Mouse (Mus musculus) thymus, adult 18-20 months (tissue): ENCODE measurements at regions not wholly inside any gene's neighbourhood (a gene's known extent, or its start where the extent isn't known, plus 50 kb on each side); places are given as distances from the start of the nearest gene placed in this dataset.

Experiments
- DNase-seq, 2 experiments: peaks; one replicate each; pipeline ENCODE4 v3.0.0; 2022; ENCODE audit warnings: mixed read lengths in 2 of 2

- DNase-seq = no peak
Measured at GRCm38 (mm10) chr12:92292460-92293340, 443.7 kb upstream of the Sel1l start.

GRCm38 (mm10) chr12:92291490-92291889 is 442.5 kb upstream of the Sel1l start:
- no peak for DNase-seq

DNA sequence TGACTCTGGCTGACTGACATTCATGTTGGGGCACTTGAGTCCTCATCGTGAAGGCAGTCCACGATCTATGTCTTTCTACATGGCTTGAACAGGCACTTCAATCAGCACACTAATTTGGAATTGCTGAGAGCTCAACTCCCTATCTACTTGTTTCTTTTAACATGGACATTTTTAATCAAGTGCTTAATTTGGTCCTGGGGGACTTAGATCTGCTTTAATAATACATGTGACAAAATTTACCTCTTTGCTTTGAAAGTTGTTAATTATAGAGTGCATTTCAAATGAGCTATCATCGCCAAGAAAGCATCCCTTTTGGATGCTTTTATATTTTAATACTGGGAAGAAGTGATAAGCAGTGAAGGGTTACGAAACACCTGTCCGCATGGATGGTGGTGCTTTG is 436.6 kb upstream of the Sel1l start:
- DNase-seq = no peak

DNA sequence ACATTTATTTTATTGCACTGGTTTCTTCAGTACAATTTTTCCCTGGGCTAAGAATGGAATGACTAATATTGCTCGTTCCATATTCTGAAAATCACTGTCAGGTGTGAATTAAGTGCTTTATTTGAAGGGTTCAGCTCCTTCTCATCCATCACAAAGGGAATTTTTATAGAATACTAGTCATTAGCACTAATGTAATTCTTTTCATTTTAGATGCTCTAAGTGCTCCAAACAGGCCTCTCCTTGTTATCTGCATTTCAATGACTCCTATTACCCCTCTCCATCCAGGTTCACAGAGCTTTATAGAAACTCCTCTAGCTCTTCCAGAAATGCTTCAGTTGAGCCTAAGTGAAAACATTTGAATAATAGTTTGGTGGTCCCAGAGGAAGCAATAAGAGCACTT is 431.5 kb upstream of the Sel1l start:
- DNase-seq = no peak

- DNase-seq = no peak
Measured at GRCm38 (mm10) chr12:92251962-92252361, 403.0 kb upstream of the Sel1l start.

- no peak for DNase-seq
Measured at GRCm38 (mm10) chr12:92246790-92247451, 398.0 kb upstream of the Sel1l start.

GRCm38 (mm10) chr12:92239956-92240699 is 391.2 kb upstream of the Sel1l start:
- no peak for DNase-seq

- DNase-seq = no peak
Measured at GRCm38 (mm10) chr12:92233650-92234408, 384.9 kb upstream of the Sel1l start.

DNA sequence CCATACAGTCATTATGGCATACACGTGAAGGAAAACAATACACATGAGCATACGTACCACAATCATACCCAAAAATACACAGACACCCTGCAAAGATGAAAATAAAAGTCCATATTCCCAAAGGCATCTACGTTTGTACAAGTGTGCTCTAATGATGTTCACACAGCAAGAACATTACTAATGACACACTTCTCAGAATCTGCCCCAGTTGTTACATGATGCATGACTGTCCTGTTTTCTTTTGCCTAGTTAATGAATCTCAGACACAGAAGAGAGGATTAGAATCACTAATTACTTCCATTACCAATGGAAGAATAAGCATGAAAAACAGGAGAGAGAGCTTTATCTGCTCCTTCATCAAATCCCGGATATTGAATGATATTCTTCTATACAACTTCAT is 379.6 kb upstream of the Sel1l start:
- no peak for DNase-seq

DNA sequence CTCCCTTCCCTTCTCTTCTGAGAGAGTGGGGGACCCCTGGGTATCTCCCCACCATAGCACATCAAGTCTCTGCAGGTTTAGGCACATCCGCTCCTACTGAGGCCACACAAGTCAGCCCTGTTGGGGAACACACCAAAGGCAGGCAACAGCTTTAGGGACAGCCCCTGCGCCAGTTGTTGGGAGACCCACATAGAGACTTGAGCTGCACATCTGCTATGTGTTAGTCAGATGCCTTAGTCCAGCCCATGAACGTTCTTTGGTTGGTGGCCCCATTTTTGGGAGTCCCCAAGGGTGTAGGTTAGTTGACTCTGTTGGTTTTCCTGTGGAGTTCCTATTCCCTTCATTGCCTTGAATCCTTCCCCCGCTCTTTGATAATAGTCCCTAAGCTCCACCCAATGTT is 354.4 kb upstream of the Sel1l start:
- no peak for DNase-seq

DNA sequence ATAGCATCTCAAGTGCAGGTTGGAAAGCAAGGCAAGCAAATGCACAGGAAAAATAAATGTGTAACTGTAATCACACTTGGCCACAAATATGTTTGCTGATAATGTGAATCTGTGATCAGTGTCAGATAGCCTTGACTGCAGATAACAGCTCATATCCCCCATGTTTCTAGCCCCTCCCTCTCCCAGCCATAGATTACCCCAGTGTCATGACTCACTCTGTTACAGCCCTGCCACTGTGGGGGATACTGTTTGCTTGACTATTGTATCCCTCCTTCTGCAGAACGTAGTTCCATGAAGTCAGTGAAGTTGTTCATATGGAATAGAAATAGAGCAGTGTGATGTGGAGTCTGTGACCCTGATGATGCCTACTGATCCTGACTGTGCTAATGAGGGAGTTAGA is 351.6 kb upstream of the Sel1l start:
- no peak for DNase-seq

DNA sequence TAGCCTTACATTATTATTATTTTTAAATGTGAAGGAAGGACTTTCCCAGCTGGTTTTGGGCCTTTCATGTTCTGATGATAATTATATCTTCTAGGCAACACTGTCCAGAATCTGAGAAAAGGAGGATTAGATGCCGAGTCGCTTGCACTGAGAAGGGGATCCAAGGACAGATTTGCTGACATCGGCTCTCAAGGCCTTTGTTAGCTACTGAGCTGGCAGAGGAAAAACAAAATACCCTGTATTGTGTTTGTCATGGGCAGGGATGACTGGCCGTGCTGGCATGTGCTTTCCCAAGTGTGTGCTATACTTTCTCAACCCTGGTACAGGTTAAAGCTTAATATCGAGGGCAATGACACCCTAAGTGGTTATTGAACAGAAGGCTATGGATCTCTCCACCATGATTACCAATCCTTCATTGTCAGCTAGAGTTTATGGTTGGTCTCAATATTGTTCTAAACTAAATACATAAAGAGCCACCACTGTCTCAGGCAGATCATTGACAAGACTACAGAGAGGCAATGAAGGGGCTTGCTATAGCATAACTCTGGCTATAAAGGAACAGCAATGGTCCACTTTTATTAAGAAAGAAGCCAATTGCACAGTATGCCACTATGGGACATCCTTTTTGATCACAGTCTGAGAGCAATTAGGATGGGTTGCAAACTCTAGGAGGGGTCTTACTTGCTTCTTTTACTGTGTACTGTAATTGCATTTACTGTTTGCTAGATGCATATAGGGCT is 350.0 kb upstream of the Sel1l start:
- DNase-seq = no peak

GRCm38 (mm10) chr12:92193934-92194685 is 345.2 kb upstream of the Sel1l start:
- no peak for DNase-seq

- DNase-seq = no peak
Measured at GRCm38 (mm10) chr12:92193199-92193933, 344.4 kb upstream of the Sel1l start.

DNA sequence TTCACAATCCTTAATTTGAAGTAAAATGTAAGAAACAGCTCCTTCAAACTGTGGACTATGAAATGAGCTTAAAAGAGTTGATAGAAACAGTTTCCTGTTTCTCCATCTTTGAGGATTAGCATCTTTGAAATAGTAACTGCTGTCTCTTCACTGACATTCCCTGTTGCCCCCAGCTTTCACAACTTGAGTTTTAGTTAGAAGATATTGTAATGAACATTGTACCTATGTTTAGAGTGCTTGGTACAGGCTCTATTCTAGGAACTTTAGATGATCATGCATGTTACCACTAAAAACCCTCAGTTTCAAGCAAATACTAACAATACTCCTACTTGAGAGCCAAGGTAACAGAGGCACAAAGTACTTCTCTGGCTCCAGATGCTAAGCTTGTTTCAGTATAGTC is 340.1 kb upstream of the Sel1l start:
- DNase-seq = no peak

GRCm38 (mm10) chr12:92187133-92187482 is 338.2 kb upstream of the Sel1l start:
- DNase-seq = no peak

DNA sequence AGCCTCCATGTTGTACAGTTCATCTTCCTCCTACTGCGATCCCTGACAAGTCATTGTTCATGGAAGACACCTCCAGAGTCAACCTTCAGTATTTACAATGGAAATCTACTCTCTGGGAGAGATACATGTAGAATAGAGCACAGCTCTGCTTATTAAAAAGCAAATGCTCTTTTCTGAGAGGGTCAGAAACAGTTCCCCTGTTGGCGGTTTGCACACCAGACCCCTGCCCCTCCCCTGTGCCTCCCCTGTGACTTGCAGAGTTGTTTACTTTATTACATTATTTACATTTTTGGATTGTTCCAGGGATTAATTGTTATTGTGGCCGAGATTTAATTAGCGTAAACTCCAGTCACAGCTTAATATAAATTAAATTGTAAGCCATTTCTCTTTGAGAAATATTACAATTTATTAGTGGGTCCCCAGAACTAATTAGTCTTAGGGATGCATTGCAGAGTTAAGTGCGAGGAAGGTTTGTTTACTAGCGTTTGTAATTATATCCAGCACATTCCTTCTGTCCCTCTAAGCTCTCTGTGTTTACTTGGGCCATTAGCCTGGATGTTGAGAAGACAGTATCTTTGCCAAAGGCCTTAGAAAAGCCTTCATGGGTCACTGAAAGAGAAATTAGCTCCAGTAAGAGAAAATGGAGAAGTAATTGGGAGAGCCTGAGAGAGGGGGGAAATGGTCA is 337.6 kb upstream of the Sel1l start:
- no peak for DNase-seq

DNA sequence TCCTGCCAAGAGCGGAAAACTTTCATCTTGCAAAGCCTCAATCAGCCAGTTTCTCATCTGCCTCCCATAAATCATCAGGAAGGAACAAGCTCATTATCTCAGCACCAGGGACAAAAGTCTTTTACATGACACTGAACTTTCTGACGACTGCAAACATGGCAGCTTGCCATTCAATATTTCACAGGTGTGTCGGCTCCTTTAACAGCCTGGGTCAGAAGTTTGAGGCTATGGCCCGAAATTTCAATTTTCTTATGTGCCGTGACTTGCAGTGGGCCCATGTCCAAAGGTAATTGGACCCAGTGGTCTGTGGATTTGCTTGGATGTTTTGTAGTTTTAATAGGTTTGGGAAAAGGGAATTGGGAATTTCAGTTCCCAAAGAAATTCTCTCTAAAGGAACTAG is 330.3 kb upstream of the Sel1l start:
- DNase-seq = no peak

GRCm38 (mm10) chr12:92156726-92157125 is 307.8 kb upstream of the Sel1l start:
- no peak for DNase-seq

DNA sequence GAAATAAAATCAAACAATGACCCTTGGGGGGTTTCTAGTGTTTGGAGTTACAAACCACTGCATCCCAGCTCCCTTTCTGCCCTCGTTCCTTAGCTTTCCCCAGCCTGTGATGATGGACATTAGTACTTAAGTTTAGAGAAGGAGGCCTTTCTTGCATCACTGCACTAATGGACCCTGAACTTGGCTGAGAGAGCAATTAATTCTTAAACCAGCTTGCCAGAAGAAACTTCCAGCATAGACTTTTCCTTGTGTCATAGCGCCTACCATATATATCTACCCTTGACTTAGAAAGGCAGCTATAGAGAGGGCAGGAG is 303.9 kb upstream of the Sel1l start:
- DNase-seq = no peak
